Mouse (Mus musculus): ENCODE results near the gene Apol10b. TPM values are rescaled to one million over a fixed set of nuclear protein-coding genes. Genes with fewer than 3 reads are reported as not detected.

Apol10b gene
- total and polyA plus RNA-seq, 3 experiments = 2.9 to 4.9 (median 3.6) TPM

DNA sequence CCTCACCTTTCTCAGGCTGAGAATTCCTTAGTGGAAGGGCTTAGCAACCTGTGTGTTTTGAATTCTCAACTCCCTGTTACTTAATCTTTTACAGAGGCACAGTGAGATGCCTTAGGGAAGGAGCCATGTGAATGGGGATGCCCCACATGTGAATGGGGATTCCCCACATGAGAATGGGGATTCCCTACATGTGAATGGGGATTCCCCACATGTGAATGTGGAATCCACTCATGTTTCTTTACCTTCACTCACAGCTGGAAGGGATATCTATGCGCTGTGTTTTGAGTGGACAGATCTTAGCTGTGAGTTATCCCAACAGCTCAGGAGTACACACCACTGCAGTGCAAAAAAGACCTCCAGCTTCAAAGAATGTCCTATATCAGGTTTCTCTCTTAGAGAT lies 28.8 kb upstream of the Apol10b start:
- H3K36me3 ChIP-seq (replicated peaks in 1 of 2; ENCODE audit: control insufficient read depth in 1 of 2, insufficient read depth in 1 of 2, low read length in 1 of 2) = no peaks in the 10 kb centered on the region
- peak overlapping the region; percentile 51; the same call in 1 of the 2 replicates for H3K27ac ChIP-seq (ENCODE audit: insufficient read depth, low read depth)
- peak; percentile 78 for DNase-seq (ENCODE audit: extremely low read depth)
- H3K4me1 ChIP-seq (ENCODE audit: control insufficient read depth in 1 of 2, insufficient read depth in 2 of 2) = peaks cover 45 to 79% of the 10 kb centered on the region in 2 experiments
- TF ChIP-seq BHLHE40 (IDR thresholded peaks at IDR 0.05; ENCODE audit: low read depth, low read length) = peak; percentile 74
- no peak for TF ChIP-seq ZC3H11A (IDR thresholded peaks at IDR 0.05; ENCODE audit: low read depth, low read length)
- TF ChIP-seq IRF4 (IDR thresholded peaks at IDR 0.05; ENCODE audit: low read depth, low read length) = peak; percentile 45
- TF ChIP-seq MYC (IDR thresholded peaks at IDR 0.05; ENCODE audit: low read depth, low read length) = peak; percentile 69
- TF ChIP-seq CHD2 (IDR thresholded peaks at IDR 0.05; ENCODE audit: low read length) = 0 out of 2 replicates have a peak, but pooled peaks have one; percentile 24
- TF ChIP-seq TCF12 (IDR thresholded peaks at IDR 0.05; ENCODE audit: low read depth, low read length) = peak; percentile 55; the same call in 1 of the 2 replicates
- TF ChIP-seq ETS1 (conservative IDR thresholded peaks at IDR 0.05; ENCODE audit: low read depth, low read length) = peak; percentile 76
- TF ChIP-seq JUN (IDR thresholded peaks at IDR 0.05; ENCODE audit: insufficient read depth, low read depth, low read length) = 0 out of 2 replicates have a peak, but pooled peaks have one; percentile 8
- TF ChIP-seq SIN3A (IDR thresholded peaks at IDR 0.05; ENCODE audit: low read length) = peak; percentile 27; the same call in 1 of the 2 replicates
- peak; percentile 61; the same call in 1 of the 2 replicates for TF ChIP-seq MAX (IDR thresholded peaks at IDR 0.05; ENCODE audit: low read length)
- no peak for TF ChIP-seq RAD21 (IDR thresholded peaks at IDR 0.05; ENCODE audit: low read depth, low read length)
- TF ChIP-seq MAFK (IDR thresholded peaks at IDR 0.05; ENCODE audit: insufficient replicate concordance, low read length) = 0 out of 2 replicates have a peak, but pooled peaks have one; percentile 24
- no peak; the same call in 1 of the 2 replicates for TF ChIP-seq MEF2A (IDR thresholded peaks at IDR 0.05; ENCODE audit: borderline replicate concordance, low read depth, low read length)
- TF ChIP-seq EP300 (IDR thresholded peaks at IDR 0.05; ENCODE audit: low read length) = peak; percentile 87
- H3K4me2 ChIP-seq (ENCODE audit: insufficient read depth, low read depth, poor library complexity, severe bottlenecking) = peak overlapping the region; percentile 72
- no peaks in the 10 kb centered on the region for H3K9me3 ChIP-seq (replicated peaks; ENCODE audit: low read length)
- H3K9ac ChIP-seq (ENCODE audit: insufficient read depth, low read depth) = no peak overlapping the region
- in situ Hi-C loops (cut with MboI; ENCODE audit: low pct_ligation_motif_present, low pct_unique_long_range_greater_than_20kb, low sequenced_read_pairs) = no loop called here
- H3K79me2 ChIP-seq (replicated peaks; ENCODE audit: control insufficient read depth, extremely low read depth, insufficient read depth, poor library complexity, severe bottlenecking) = no peaks in the 10 kb centered on the region
- dilution Hi-C loops (cut with MboI; ENCODE audit: extremely low pct_ligation_motif_present, extremely low pct_unique_long_range_greater_than_20kb, low sequenced_read_pairs) = no loop called here
- H3K4me3 ChIP-seq (replicated peaks in 1 of 3; ENCODE audit: low read depth in 2 of 3, low read length in 2 of 3, poor library complexity in 1 of 3) = no peak overlapping the region
- H3K27me3 ChIP-seq (replicated peaks) = no peaks in the 10 kb centered on the region

DNA sequence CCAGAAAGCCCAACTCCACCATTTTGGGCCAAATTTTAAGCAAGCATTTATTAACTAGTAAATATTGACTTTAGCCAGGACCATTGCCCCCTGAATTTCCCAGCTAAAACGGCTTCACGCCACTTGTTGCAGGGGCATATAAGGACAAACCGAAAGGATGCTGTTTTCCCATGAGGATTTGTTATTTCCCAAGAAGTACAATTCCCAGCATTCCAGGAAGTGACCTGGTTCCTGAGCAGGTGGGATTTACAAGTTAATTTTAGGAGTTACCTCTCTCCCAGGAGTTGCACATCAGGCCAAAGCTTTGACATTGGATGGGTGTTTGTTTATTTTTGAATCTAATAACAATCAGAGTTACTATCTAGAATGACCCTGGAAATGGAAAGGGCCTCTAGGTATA lies 10.1 kb upstream of the Apol10b start:
- Histone ChIP-seq H3K27me3 (replicated peaks) (no peaks in the 10 kb centered on the region), H3K4me2 (ENCODE audit: insufficient read depth, low read depth, poor library complexity, severe bottlenecking) (no peak overlapping the region), H3K79me2 (replicated peaks; ENCODE audit: control insufficient read depth, extremely low read depth, insufficient read depth, poor library complexity, severe bottlenecking) (no peaks in the 10 kb centered on the region), H3K4me1 (ENCODE audit: control insufficient read depth in 1 of 2, insufficient read depth in 2 of 2) (peaks cover 2 to 11% of the 10 kb centered on the region in 2 experiments; a peak in 3 of 4 replicates), H3K9me3 (replicated peaks; ENCODE audit: low read length) (no peaks in the 10 kb centered on the region), H3K4me3 (replicated peaks in 1 of 3; ENCODE audit: low read depth in 2 of 3, low read length in 2 of 3, poor library complexity in 1 of 3) (no peak overlapping the region), H3K9ac (ENCODE audit: insufficient read depth, low read depth) (no peak overlapping the region), H3K36me3 (replicated peaks in 1 of 2; ENCODE audit: control insufficient read depth in 1 of 2, insufficient read depth in 1 of 2, low read length in 1 of 2) (no peaks in the 10 kb centered on the region), H3K27ac (ENCODE audit: insufficient read depth, low read depth) (no peak overlapping the region)
- TF ChIP-seq MYC (IDR thresholded peaks at IDR 0.05; ENCODE audit: low read depth, low read length) (no peak), MAX (IDR thresholded peaks at IDR 0.05; ENCODE audit: low read length) (no peak), CHD1 (IDR thresholded peaks at IDR 0.05; ENCODE audit: low read depth, low read length) (no peak), MEF2A (IDR thresholded peaks at IDR 0.05; ENCODE audit: borderline replicate concordance, low read depth, low read length) (no peak), ETS1 (conservative IDR thresholded peaks at IDR 0.05; ENCODE audit: low read depth, low read length) (no peak), TBP (conservative IDR thresholded peaks at IDR 0.05; ENCODE audit: low read depth, low read length) (no peak), SIN3A (IDR thresholded peaks at IDR 0.05; ENCODE audit: low read length) (no peak), RAD21 (IDR thresholded peaks at IDR 0.05; ENCODE audit: low read depth, low read length) (no peak), NELFE (IDR thresholded peaks at IDR 0.05; ENCODE audit: low read depth, low read length) (no peak), EP300 (IDR thresholded peaks at IDR 0.05; ENCODE audit: low read length) (no peak), ZC3H11A (IDR thresholded peaks at IDR 0.05; ENCODE audit: low read depth, low read length) (no peak), USF1 (IDR thresholded peaks at IDR 0.05; ENCODE audit: low read depth, low read length) (no peak), KAT2A (IDR thresholded peaks at IDR 0.05; ENCODE audit: insufficient replicate concordance, low read length) (no peak), NRF1 (IDR thresholded peaks at IDR 0.05; ENCODE audit: low read depth, low read length) (no peak), UBTF (IDR thresholded peaks at IDR 0.05; ENCODE audit: low read depth, low read length) (no peak), GABPA (IDR thresholded peaks at IDR 0.05; ENCODE audit: insufficient replicate concordance, low read depth, low read length) (no peak), IRF4 (IDR thresholded peaks at IDR 0.05; ENCODE audit: low read depth, low read length) (no peak), ZKSCAN1 (IDR thresholded peaks at IDR 0.05; ENCODE audit: borderline replicate concordance, low read depth, low read length) (no peak)
- in situ Hi-C loops (cut with MboI; ENCODE audit: low pct_ligation_motif_present, low pct_unique_long_range_greater_than_20kb, low sequenced_read_pairs) = no loop called here
- no peak for DNase-seq (ENCODE audit: extremely low read depth)
- dilution Hi-C loops (cut with MboI; ENCODE audit: extremely low pct_ligation_motif_present, extremely low pct_unique_long_range_greater_than_20kb, low sequenced_read_pairs) = no loop called here

Measured in CH12.LX (cell line).